Mouse (Mus musculus): Measurements from ENCODE around the gene Copb1.
"Not testable (repeated sequence)": the region's sequence is repeated elsewhere in the genome, so short reads cannot be mapped to it uniquely, and the experiment has no call there.

Copb1 gene

GRCm38 (mm10) chr7:114214385-114214784, 40.1 kb downstream of the Copb1 start:
- no peak for DNase-seq

- peak; percentile 72 for DNase-seq
These were observed 41.0 kb downstream of the Copb1 start for GRCm38 (mm10) chr7:114213537-114213936.

GRCm38 (mm10) chr7:114210618-114211017, 43.9 kb downstream of the Copb1 start:
- DNase-seq = no peak

GRCm38 (mm10) chr7:114209841-114210240, 44.7 kb downstream of the Copb1 start:
- DNase-seq = no peak

GRCm38 (mm10) chr7:114203491-114204359, 50.8 kb downstream of the Copb1 start:
- no peak for DNase-seq

- no peak for DNase-seq
These were observed 51.5 kb downstream of the Copb1 start for GRCm38 (mm10) chr7:114202972-114203404.

GRCm38 (mm10) chr7:114200651-114201050, 53.9 kb downstream of the Copb1 start:
- DNase-seq = no peak

GRCm38 (mm10) chr7:114199428-114200110, 54.9 kb downstream of the Copb1 start:
- DNase-seq = no peak

- no peak for DNase-seq
These were observed 56.3 kb downstream of the Copb1 start for GRCm38 (mm10) chr7:114198252-114198651.

- not testable (repeated sequence) for DNase-seq
These were observed 57.9 kb downstream of the Copb1 start for GRCm38 (mm10) chr7:114196588-114196987.

- not testable (repeated sequence) for DNase-seq
These were observed 59.7 kb downstream of the Copb1 start for GRCm38 (mm10) chr7:114194788-114195187.

- no peak for DNase-seq
These were observed 60.3 kb downstream of the Copb1 start for GRCm38 (mm10) chr7:114194224-114194623.

GRCm38 (mm10) chr7:114193284-114194067, 61.0 kb downstream of the Copb1 start:
- no peak for DNase-seq

GRCm38 (mm10) chr7:114192581-114192980, 61.9 kb downstream of the Copb1 start:
- DNase-seq = no peak

- no peak for DNase-seq
These were observed 71.1 kb downstream of the Copb1 start for GRCm38 (mm10) chr7:114183416-114183815.

GRCm38 (mm10) chr7:114182708-114183107, 71.8 kb downstream of the Copb1 start:
- no peak for DNase-seq

- DNase-seq = peak; percentile 95
These were observed 73.1 kb downstream of the Copb1 start for GRCm38 (mm10) chr7:114181391-114181790.

- no peak for DNase-seq
These were observed 77.9 kb downstream of the Copb1 start for GRCm38 (mm10) chr7:114176588-114176987.

GRCm38 (mm10) chr7:114171354-114172097, 83.0 kb downstream of the Copb1 start:
- no peak for DNase-seq

- no peak for DNase-seq
These were observed 84.5 kb downstream of the Copb1 start for GRCm38 (mm10) chr7:114169996-114170395.

GRCm38 (mm10) chr7:114169381-114169780, 85.1 kb downstream of the Copb1 start:
- DNase-seq = no peak

All from cerebellum, adult 9-10 months (tissue).